Mouse (Mus musculus) stomach, embryonic 14.5 days (tissue): ENCODE measurements around the gene Fancc. TPM values are rescaled to one million over a fixed set of nuclear protein-coding genes. Genes with fewer than 3 reads are reported as not detected.

Experiments
- ATAC-seq: fragments of 200-750 bp; cut with Nextera tagmentation; 2 replicates; pipeline ENCODE4 v1.8.0; 2017; ENCODE audit warnings: low read depth, moderate TSS enrichment; ENCODE audit not compliant: insufficient number of reproducible peaks, insufficient read depth, low FRiP score
- H3K27ac ChIP-seq: fragments of 300-500 bp; sonication (generic); 2 replicates; pipeline ENCODE4 v1.5.1; 2014; ENCODE audit warnings: mild to moderate bottlenecking, low read length, moderate library complexity, mixed read lengths
- H3K27me3 ChIP-seq: fragments of 300-500 bp; sonication (generic); 2 replicates; pipeline ENCODE4 v1.6.1; 2014; ENCODE audit warnings: low read length, control low read depth, mixed read lengths; ENCODE audit not compliant: control insufficient read depth, insufficient read depth
- H3K36me3 ChIP-seq: fragments of 300-500 bp; sonication (generic); 2 replicates; pipeline ENCODE4 v1.6.1; 2014; ENCODE audit warnings: mild to moderate bottlenecking, control low read depth, low read length, moderate library complexity, mixed read lengths; ENCODE audit not compliant: control insufficient read depth, insufficient read depth
- H3K4me1 ChIP-seq: fragments of 300-500 bp; sonication (generic); 2 replicates; pipeline ENCODE4 v1.6.1; 2014; ENCODE audit warnings: low read length, control low read depth, mixed read lengths; ENCODE audit not compliant: control insufficient read depth, insufficient read depth
- H3K4me2 ChIP-seq: fragments of 300-500 bp; sonication (generic); replicated peaks from 2 replicates; pipeline ENCODE4 v1.6.1; 2014; ENCODE audit warnings: low read depth, low read length, control low read depth
- H3K4me3 ChIP-seq: fragments of 300-500 bp; sonication (generic); 2 replicates; pipeline ENCODE4 v1.5.1; 2014; ENCODE audit warnings: low read depth, low read length, control low read depth
- H3K9ac ChIP-seq: fragments of 300-500 bp; sonication (generic); replicated peaks from 2 replicates; pipeline ENCODE4 v1.6.1; 2014; ENCODE audit warnings: low read depth, mild to moderate bottlenecking, control low read depth, low read length, moderate library complexity, mixed read lengths
- H3K9me3 ChIP-seq: fragments of 300-500 bp; sonication (generic); 2 replicates; pipeline ENCODE4 v1.6.1; 2016; ENCODE audit warnings: low read depth, low read length, control low read depth; ENCODE audit not compliant: control insufficient read depth
- WGBS: fragments of 180-500 bp; shearing (Covaris S2); extraction: QIAGEN DNeasy Blood & Tissue Kit; methylation state at CpG from one replicate; pipeline ENCODE4 v1.1.7; 2014; 5-methylcytosine and 5-hydroxymethylcytosine counted together
- polyA plus RNA-seq: library from polyadenylated mRNA; unstranded; fragments of >200 nt; fragmentation: Nextera tagmentation; extraction: Ambion mirVana; gene quantifications from 2 replicates; pipeline ENCODE4 v1.2.1, GENCODE M21; 2014

Fancc gene
- polyA plus RNA-seq, 1 experiment from 2014 or later = 24.3 TPM

DNA sequence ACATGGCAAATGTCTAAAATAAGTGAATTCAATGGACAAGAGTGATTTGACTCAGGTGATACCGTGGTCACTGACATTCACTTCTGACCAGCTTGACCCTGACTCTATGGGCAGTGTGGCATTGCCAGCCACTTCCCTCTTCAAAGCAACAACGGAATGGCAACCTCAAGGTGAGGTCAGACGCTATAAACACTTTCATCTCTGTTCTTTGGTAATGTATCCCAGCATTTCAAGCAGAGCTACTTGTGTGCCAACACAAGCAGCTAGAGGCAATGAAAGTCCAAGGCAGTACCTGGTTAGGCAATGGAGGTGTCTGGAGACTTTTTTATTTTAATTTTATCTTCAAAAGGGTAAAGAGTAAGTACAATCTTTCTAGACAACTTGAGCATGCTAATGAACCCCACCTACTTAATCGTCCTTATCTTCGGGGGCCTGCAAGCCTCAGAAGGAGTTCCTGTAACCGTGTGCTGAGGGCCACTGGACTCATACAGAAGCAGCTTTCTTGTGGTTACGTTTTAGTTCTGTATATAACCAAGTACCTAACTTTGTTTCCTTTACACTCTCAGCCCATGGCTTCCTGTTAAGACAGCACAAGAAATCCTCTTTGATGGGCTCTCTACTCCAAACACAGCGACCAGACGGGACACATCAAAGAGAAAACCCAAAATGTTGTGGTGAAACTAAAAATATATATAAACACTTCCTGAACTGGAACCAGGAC lies 86.3 kb downstream of the Fancc start:
- H3K4me1 ChIP-seq = no peaks in the 10 kb centered on the region; the same call in 1 of the 2 replicates
- 57% methylated on average over 9 of the region's 9 CpGs for WGBS
- H3K9me3 ChIP-seq = no peaks in the 10 kb centered on the region
- no peaks in the 10 kb centered on the region for H3K27me3 ChIP-seq
- H3K4me2 ChIP-seq = no peak overlapping the region
- no peak overlapping the region for H3K4me3 ChIP-seq
- H3K9ac ChIP-seq = no peak overlapping the region
- no peak for ATAC-seq
- no peak overlapping the region for H3K27ac ChIP-seq
- no peaks in the 10 kb centered on the region for H3K36me3 ChIP-seq

DNA sequence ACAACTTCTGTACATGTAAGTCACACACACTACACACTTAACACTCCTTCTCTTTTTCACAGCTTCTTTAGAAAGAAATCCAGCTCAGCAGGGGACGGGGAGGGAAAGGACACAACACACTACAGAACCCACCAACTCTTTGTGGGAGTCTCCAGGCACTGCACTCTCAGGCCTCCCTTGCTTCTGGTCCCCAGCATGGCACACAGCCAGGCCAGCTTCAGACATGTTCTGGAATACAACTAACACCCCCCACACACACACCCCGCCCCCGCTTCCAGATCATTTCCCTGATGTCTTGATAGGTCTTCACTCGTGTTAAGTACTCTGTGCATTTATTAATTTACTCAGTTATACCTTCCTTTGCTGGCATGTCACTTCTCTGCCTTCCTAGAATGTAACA lies 91.9 kb downstream of the Fancc start:
- Histone ChIP-seq H3K9ac (no peak overlapping the region), H3K4me1 (0 out of 2 replicates have a peak, but pooled peaks cover 6% of the 10 kb centered on the region), H3K4me3 (no peak overlapping the region), H3K36me3 (no peaks in the 10 kb centered on the region), H3K4me2 (no peak overlapping the region), H3K27ac (no peak overlapping the region), H3K27me3 (no peaks in the 10 kb centered on the region), H3K9me3 (no peaks in the 10 kb centered on the region)
- ATAC-seq = no peak
- 77% methylated on average over 4 of the region's 4 CpGs for WGBS

- Histone ChIP-seq H3K36me3 (no peaks in the 10 kb centered on the region), H3K4me3 (no peak overlapping the region), H3K9ac (no peak overlapping the region), H3K4me2 (no peak overlapping the region), H3K9me3 (no peaks in the 10 kb centered on the region), H3K27ac (no peak overlapping the region), H3K4me1 (0 out of 2 replicates have a peak, but pooled peaks cover 6% of the 10 kb centered on the region), H3K27me3 (no peaks in the 10 kb centered on the region)
- no peak for ATAC-seq
- 83% methylated on average over 2 of the region's 2 CpGs for WGBS
Measured at GRCm38 (mm10) chr13:63404657-63405056, 92.4 kb downstream of the Fancc start.

- Histone ChIP-seq H3K9ac (no peak overlapping the region), H3K4me3 (no peak overlapping the region), H3K36me3 (no peaks in the 10 kb centered on the region), H3K4me1 (0 out of 2 replicates have a peak, but pooled peaks cover 6% of the 10 kb centered on the region), H3K9me3 (no peaks in the 10 kb centered on the region), H3K4me2 (no peak overlapping the region), H3K27ac (no peak overlapping the region), H3K27me3 (no peaks in the 10 kb centered on the region)
- no peak; the same call in 1 of the 2 replicates for ATAC-seq
- WGBS = 59% methylated on average over 2 of the region's 2 CpGs
Measured at GRCm38 (mm10) chr13:63402823-63403222, 94.3 kb downstream of the Fancc start.

DNA sequence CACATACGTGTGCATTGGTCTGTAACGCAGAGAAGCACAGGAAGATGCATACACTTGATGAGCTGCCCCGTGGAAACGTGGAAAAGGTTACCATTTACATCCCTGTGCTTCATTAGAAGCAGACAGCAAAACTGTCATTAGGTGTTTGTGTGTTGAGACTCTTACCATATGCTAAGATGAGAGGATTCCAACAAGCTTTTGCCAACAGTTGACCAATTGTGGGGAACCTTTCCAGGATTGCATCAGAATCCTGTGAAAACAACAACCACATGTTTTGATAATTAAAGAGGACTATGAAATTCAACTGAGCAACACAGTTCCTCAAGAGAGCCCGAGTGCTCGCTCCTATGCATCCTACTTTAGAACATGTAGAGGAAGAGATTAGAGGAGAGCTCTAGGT lies 97.0 kb downstream of the Fancc start:
- H3K27ac ChIP-seq = no peak overlapping the region
- WGBS = 91% methylated on average over 6 of the region's 6 CpGs
- H3K9me3 ChIP-seq = no peaks in the 10 kb centered on the region
- H3K4me3 ChIP-seq = no peak overlapping the region
- no peaks in the 10 kb centered on the region for H3K27me3 ChIP-seq
- no peak overlapping the region for H3K4me2 ChIP-seq
- H3K36me3 ChIP-seq = no peaks in the 10 kb centered on the region
- ATAC-seq = no peak
- 0 out of 2 replicates have a peak, but pooled peaks cover 6% of the 10 kb centered on the region for H3K4me1 ChIP-seq
- H3K9ac ChIP-seq = no peak overlapping the region

DNA sequence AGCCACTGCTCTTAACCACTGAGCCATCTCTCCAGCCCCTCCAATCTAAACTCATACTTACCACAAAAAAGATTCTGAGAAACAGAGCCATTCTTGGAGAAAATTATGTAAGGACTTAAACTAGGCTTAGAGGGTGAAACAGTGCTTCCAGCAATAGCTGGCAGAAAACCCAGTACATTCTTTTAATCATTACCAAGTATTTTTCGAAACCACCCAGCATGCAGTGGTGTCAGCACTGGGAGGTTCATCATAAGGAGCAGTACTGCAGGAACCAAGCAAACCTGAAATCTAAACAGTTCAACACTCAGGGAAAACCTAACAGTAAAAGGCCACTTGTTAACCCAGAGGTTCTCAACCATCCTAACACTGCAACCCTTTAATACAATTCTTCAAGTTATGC lies 99.7 kb downstream of the Fancc start:
- Histone ChIP-seq H3K9ac (no peak overlapping the region), H3K4me2 (no peak overlapping the region), H3K4me3 (no peak overlapping the region), H3K27me3 (no peaks in the 10 kb centered on the region), H3K9me3 (no peaks in the 10 kb centered on the region), H3K4me1 (no peaks in the 10 kb centered on the region), H3K27ac (no peak overlapping the region), H3K36me3 (no peaks in the 10 kb centered on the region)
- ATAC-seq = no peak
- 91% methylated on average over 1 of the region's 1 CpGs for WGBS

GRCm38 (mm10) chr13:63394304-63395063 lies 102.6 kb downstream of the Fancc start:
- H3K27ac ChIP-seq = no peak overlapping the region

GRCm38 (mm10) chr13:63385234-63385633 lies 111.8 kb downstream of the Fancc start:
- WGBS = 86% methylated on average over 2 of the region's 2 CpGs
- Histone ChIP-seq H3K9me3 (peaks cover 3% of the 10 kb centered on the region; the same call in 1 of the 2 replicates), H3K4me1 (no peaks in the 10 kb centered on the region), H3K4me2 (no peak overlapping the region), H3K4me3 (no peak overlapping the region), H3K9ac (no peak overlapping the region), H3K27me3 (no peaks in the 10 kb centered on the region), H3K27ac (no peak overlapping the region), H3K36me3 (no peaks in the 10 kb centered on the region)
- no peak for ATAC-seq

More at GRCm38 (mm10) chr13:63394304-63395063, 102.6 kb downstream of the Fancc start:
- 72% methylated on average over 7 of the region's 7 CpGs for WGBS
- ATAC-seq = no peak
- Histone ChIP-seq H3K4me2 (no peak overlapping the region), H3K36me3 (no peaks in the 10 kb centered on the region), H3K4me3 (no peak overlapping the region), H3K9ac (no peak overlapping the region), H3K9me3 (no peaks in the 10 kb centered on the region), H3K4me1 (no peaks in the 10 kb centered on the region), H3K27me3 (no peaks in the 10 kb centered on the region)
